Mouse (Mus musculus) cerebellum, adult 2 months (tissue): ENCODE measurements around the gene Sdc1. TPM values are rescaled to one million over a fixed set of nuclear protein-coding genes. Genes with fewer than 3 reads are reported as not detected.

ENCODE experiments used
- DNase-seq, 2 experiments: peaks; one replicate each; pipeline ENCODE4 v3.0.0; 2021
- H3K27ac ChIP-seq: fragments of 200-500 bp; 2 replicates; pipeline ENCODE4 v1.5.1; 2012; ENCODE audit warnings: low read length, control low read depth, inconsistent platforms; ENCODE audit not compliant: insufficient read depth
- H3K27me3 ChIP-seq: fragments of 200-500 bp; 2 replicates; pipeline ENCODE4 v1.6.1; 2012; ENCODE audit warnings: inconsistent platforms, mild to moderate bottlenecking, low read length, moderate library complexity; ENCODE audit not compliant: control insufficient read depth, insufficient read depth
- H3K4me1 ChIP-seq: fragments of 200-500 bp; 2 replicates; pipeline ENCODE4 v1.6.1; 2011; ENCODE audit warnings: low read length; ENCODE audit not compliant: control insufficient read depth, insufficient read depth
- H3K4me3 ChIP-seq: fragments of 200-500 bp; replicated peaks from 2 replicates; pipeline ENCODE3; 2011; ENCODE audit warnings: mild to moderate bottlenecking, low read depth, low read length, control low read depth; ENCODE audit not compliant: insufficient read depth
- CTCF ChIP-seq: fragments of 200-500 bp; IDR thresholded peaks from 2 replicates; pipeline ENCODE4 v1.5.1; 2011; ENCODE audit warnings: low read depth, mild to moderate bottlenecking, control low read depth, low read length, moderate library complexity, borderline replicate concordance; ENCODE audit not compliant: insufficient read depth
- POLR2A ChIP-seq: fragments of 200-500 bp; IDR thresholded peaks from 2 replicates; pipeline ENCODE4 v1.6.1; 2011; ENCODE audit warnings: low read length, control low read depth, borderline replicate concordance; ENCODE audit not compliant: insufficient read depth
- WGBS: fragments of 180-500 bp; shearing (Covaris S2); methylation state at CpG from one replicate; pipeline ENCODE4 v1.1.7; 2018; 5-methylcytosine and 5-hydroxymethylcytosine counted together
- polyA plus RNA-seq: library from polyadenylated mRNA; depleted of rRNA; stranded (reverse); fragments of >200 nt; gene quantifications from 2 replicates; pipeline ENCODE4 v1.2.3, GENCODE M21; 2012

Sdc1 gene
- polyA plus RNA-seq, 1 experiment: 10.8 TPM

DNA sequence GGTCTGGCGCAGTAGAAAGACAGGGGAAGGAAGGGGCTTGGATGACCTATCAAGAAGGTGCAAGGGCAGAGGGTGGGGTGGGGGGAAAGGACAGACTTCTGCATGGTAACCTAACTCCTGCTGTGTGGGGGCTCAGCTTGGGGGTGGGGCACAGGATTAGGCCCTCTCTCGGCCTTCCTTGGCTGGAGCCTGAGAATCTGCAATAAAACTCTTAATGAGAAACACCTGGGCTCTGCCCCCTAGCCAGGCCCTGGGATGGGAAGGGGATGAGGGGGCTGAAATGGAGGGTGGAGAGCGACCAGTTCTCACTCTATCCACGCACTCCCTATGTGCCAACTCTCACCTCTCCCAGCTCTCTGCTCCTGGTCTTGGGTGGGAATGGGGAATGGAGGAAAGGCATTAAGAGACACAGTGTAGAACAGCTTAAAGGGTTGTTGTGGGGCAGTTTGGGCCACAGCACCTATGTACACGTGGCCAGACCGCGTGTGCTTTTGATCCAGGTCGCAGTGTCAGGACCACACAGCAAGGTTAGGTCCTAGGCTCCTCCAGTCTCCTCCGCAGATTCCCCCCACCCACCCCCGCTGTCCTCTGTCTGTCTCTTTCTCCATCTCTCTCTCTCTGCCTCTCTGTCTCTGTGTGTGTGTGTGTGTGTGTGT lies 32.4 kb downstream of the Sdc1 start:
- TF ChIP-seq CTCF: no peak
- TF ChIP-seq POLR2A: no peak
- H3K27me3 ChIP-seq: no peaks in the 10 kb centered on the region
- H3K4me1 ChIP-seq: peaks cover 3% of the 10 kb centered on the region; the same call in 1 of the 2 replicates
- no peak overlapping the region for H3K27ac ChIP-seq
- no peak for DNase-seq
- WGBS: 85% methylated on average over 10 of the region's 10 CpGs
- no peak overlapping the region for H3K4me3 ChIP-seq

DNA sequence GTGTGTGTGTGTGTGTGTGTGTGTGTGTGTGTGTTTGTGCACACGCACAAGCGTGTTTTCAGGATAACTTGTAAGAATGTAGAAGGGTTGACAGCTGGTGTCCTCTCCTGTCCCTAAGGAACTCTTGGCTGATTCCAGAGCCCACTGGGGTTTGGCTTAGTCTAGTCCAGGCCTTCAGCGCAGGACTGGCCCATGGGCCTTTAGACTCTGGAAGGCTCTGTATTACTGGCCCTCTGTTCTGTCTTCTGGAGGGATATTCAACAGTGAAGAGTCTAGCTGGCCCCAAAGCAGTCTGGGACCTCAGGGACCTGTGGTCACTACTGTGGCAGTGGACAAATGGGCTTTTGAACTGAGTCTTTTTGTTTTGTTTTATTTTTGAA lies 32.9 kb downstream of the Sdc1 start:
- TF ChIP-seq POLR2A (no peak), CTCF (no peak)
- no peak for DNase-seq
- WGBS: 67% methylated on average over 3 of the region's 3 CpGs

DNA sequence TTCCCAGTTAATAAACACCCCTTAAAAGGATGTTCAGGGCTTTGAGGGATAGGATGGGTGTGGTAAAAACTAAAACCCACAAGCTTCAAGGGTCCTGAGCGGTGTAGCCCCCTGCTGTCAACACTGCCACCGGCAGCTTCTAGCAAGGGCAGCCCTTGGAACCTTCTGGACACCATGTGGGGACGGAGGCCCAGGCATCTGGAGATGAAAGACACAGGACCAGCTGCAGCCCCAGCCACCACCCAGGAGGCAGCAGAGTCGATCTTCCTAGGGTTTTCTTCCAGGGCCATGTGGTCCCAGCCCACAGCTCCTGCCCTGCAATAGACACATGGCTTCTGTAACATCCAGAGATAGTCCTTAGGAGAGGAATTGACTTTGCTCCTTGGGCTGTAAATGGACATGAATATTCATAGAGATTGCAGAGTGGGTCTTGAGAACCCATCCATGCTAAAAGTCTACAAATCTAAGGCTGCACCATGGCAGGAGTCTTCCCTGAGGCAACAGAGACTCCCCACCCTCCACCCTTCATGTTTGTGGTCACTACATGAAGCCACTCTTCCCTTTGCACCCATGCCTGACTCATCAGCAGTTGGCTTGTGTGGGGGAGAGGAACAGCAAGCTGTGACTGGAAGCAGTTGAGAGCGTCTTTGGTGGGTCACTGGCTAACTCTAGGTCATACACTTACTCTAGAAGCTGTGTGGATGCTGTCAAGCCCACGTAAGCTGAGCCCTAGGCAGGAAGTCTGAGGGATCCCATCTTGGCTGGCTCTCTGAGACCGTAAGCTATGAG lies 34.0 kb downstream of the Sdc1 start:
- no peak overlapping the region for H3K4me3 ChIP-seq
- WGBS: 70% methylated on average over 7 of the region's 7 CpGs
- no peaks in the 10 kb centered on the region for H3K27me3 ChIP-seq
- peaks cover 3% of the 10 kb centered on the region; the same call in 1 of the 2 replicates for H3K4me1 ChIP-seq
- no peak overlapping the region for H3K27ac ChIP-seq
- DNase-seq: no peak
- no peak for TF ChIP-seq CTCF

More for the DNA sequence above, 32.9 kb downstream of the Sdc1 start:
- H3K4me1 ChIP-seq: peaks cover 3% of the 10 kb centered on the region; the same call in 1 of the 2 replicates
- no peak overlapping the region for H3K27ac ChIP-seq
- no peak overlapping the region for H3K4me3 ChIP-seq
- H3K27me3 ChIP-seq: no peaks in the 10 kb centered on the region

DNA sequence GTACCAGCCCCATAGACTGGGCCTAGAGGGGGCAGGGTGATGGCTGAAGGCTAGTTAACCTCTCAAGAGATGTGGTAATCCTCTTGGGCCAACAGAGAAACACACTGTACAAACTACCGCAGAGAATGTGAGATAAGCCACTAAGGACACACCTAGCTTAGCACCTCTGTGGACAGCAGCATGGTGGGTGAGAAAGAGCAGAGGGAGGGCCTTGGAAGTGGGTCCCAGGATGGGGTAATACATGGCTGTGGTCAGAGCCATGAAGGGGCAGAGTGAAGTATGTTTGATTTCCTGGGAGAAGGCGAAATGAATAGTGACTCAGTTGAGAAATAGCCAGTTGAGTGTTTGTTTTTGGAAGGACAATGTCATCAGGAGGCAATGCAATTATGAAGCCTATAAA lies 38.0 kb downstream of the Sdc1 start:
- no peaks in the 10 kb centered on the region for H3K27me3 ChIP-seq
- TF ChIP-seq CTCF: no peak
- no peak for TF ChIP-seq POLR2A
- H3K27ac ChIP-seq: no peak overlapping the region
- H3K4me3 ChIP-seq: no peak overlapping the region
- H3K4me1 ChIP-seq: peaks cover 3% of the 10 kb centered on the region; the same call in 1 of the 2 replicates
- WGBS: 94% methylated on average over 2 of the region's 2 CpGs
- DNase-seq: no peak

DNA sequence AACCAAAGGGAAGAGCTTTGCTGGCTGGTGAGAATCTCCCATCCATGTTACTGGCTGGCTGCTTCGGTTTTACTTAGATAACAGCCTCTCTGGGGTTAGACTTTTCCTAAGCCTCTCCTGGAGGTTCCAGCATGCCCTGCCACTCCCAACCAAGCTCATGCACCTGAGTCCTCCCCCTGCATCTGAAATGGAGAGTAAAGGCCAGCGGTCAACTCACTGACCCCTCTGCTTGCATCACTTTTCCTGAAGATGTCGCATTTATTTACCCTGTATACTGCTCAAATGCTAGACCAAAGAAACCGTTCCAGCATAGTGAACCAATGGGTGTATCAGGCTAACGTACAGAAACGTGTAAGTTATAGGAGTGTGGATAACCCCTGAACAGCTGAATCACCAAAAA lies 38.5 kb downstream of the Sdc1 start:
- H3K4me3 ChIP-seq: no peak overlapping the region
- no peak overlapping the region for H3K27ac ChIP-seq
- DNase-seq: no peak
- TF ChIP-seq POLR2A (no peak), CTCF (no peak)
- H3K27me3 ChIP-seq: no peaks in the 10 kb centered on the region
- 93% methylated on average over 6 of the region's 6 CpGs for WGBS
- H3K4me1 ChIP-seq: peaks cover 3% of the 10 kb centered on the region; the same call in 1 of the 2 replicates

DNA sequence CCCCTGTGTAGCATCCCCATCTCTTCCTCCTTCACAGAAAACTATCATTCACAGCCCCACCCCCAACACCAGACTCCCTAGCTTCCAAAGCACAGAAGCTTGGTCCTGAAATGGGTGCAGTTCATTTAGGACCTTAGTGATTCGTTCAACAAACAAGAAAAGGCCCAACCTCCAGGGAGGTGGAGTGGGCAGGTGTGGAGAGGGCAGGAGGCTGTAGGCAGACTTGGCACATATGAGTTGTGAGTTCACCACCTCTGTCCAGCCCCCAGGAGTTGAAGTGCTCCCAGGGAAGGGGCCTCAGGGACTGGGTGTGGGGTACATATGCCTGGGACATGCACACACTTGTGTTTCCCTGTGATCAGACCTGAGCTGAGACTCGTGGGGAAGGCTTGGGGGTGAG lies 39.8 kb downstream of the Sdc1 start:
- 63% methylated on average over 2 of the region's 2 CpGs for WGBS

DNA sequence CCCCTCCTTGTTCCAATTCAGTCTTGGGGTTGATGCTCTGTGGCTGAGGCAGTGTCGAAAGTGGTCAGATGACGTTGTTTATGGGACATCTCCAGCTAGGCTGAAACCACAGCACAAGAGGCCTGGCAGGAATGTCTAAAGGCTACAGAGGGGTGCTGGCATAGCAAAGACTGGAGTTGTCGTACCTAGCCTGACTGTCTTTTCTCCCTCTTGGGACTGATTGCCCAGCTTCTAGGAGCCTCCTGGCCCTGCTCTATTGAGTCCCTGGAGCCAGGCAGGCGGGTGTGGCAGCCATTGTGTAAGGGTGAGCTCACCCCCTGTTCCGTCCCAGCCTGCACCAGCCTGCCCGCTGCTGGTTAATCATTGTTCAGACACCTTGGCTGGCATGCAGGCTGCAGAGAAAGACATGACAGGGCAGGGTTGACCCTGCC lies 40.3 kb downstream of the Sdc1 start:
- Histone ChIP-seq H3K4me3 (no peak overlapping the region), H3K4me1 (no peaks in the 10 kb centered on the region), H3K27ac (no peak overlapping the region), H3K27me3 (no peaks in the 10 kb centered on the region)
- DNase-seq: peak in 1 of 2 experiments; percentile 27
- WGBS: 59% methylated on average over 6 of the region's 6 CpGs
- TF ChIP-seq POLR2A (no peak), CTCF (no peak)

More for the DNA sequence above, 39.8 kb downstream of the Sdc1 start:
- no peak overlapping the region for H3K27ac ChIP-seq
- TF ChIP-seq CTCF (no peak), POLR2A (no peak)
- DNase-seq: no peak
- H3K4me1 ChIP-seq: peaks cover under 1% of the 10 kb centered on the region; the same call in 1 of the 2 replicates
- no peak overlapping the region for H3K4me3 ChIP-seq
- H3K27me3 ChIP-seq: no peaks in the 10 kb centered on the region
